16 mouse cellular contexts compared by ENCODE assay signal in genomic region chr16:38162019-38162418, GRCm38 (mm10).
"Had no signal": no experiment of that assay in that cellular context is flagged by ENCODE, and none has a peak within 500 bp of the region (broad histone marks: within the 10 kb centered on the region; RNA-seq: fewer than 3 reads in every experiment).

No protein-coding gene starts in this region.

- H3K27ac ChIP-seq: midbrain, embryonic 10.5 days; midbrain, embryonic 12.5 days; neural tube, embryonic 12.5 days; stomach, embryonic 15.5 days; stomach, postnatal 0 days had no signal

- H3K9me3 ChIP-seq: midbrain, embryonic 10.5 days; midbrain, embryonic 12.5 days; neural tube, embryonic 12.5 days; stomach, embryonic 15.5 days had no signal

- ATAC-seq: midbrain, embryonic 16.5 days had no signal

- H3K4me1 ChIP-seq: midbrain, embryonic 10.5 days; stomach, embryonic 15.5 days had no signal

- DNase-seq: lung, adult 18-20 months; lung, embryonic 14.5 days; lung, postnatal 10 days; lung, postnatal 4 days; midbrain, embryonic 14.5 days; right cerebral cortex, postnatal 14 days; thymus, adult 2 months; thymus, postnatal 25 days; thymus, postnatal 4 days had no signal

- H3K4me3 ChIP-seq: midbrain, embryonic 10.5 days; midbrain, embryonic 12.5 days; myocyte; neural tube, embryonic 12.5 days; stomach, embryonic 15.5 days had no signal

- H3K36me3 ChIP-seq: midbrain, embryonic 12.5 days; neural tube, embryonic 12.5 days; stomach, embryonic 15.5 days had no signal

- H3K9ac ChIP-seq: lung, embryonic 14.5 days; midbrain, embryonic 12.5 days; neural tube, embryonic 12.5 days; stomach, embryonic 15.5 days had no signal

- H3K4me2 ChIP-seq: lung, embryonic 14.5 days; midbrain, embryonic 12.5 days; neural tube, embryonic 12.5 days; stomach, embryonic 15.5 days had no signal

- H3K27me3 ChIP-seq: midbrain, embryonic 12.5 days; neural tube, embryonic 12.5 days; stomach, embryonic 15.5 days had no signal
